Mouse (Mus musculus) intestine, embryonic 15.5 days (tissue): ENCODE measurements at regions not wholly inside any gene's neighbourhood (a gene's known extent, or its start where the extent isn't known, plus 50 kb on each side); places are given as distances from the start of the nearest gene placed in this dataset.
A peak's percentile ranks its signal among the peaks of the same experiment; 100 is the strongest.

ENCODE experiments used
- ATAC-seq: fragments of 200-750 bp; cut with Nextera tagmentation; 2 replicates; pipeline ENCODE4 v1.8.0; 2017; ENCODE audit warnings: moderate TSS enrichment, moderate library complexity
- H3K27ac ChIP-seq: fragments of 300-500 bp; sonication (generic); 2 replicates; pipeline ENCODE4 v1.5.1; 2015; ENCODE audit warnings: mild to moderate bottlenecking, inconsistent platforms
- H3K27me3 ChIP-seq: fragments of 300-500 bp; sonication (generic); replicated peaks from 2 replicates; pipeline ENCODE4 v1.6.1; 2015; ENCODE audit warnings: inconsistent platforms
- H3K36me3 ChIP-seq: fragments of 300-500 bp; sonication (generic); 2 replicates; pipeline ENCODE4 v1.6.1; 2015; ENCODE audit warnings: inconsistent platforms
- H3K4me1 ChIP-seq: fragments of 300-500 bp; sonication (generic); replicated peaks from 2 replicates; pipeline ENCODE4 v1.6.1; 2015; ENCODE audit warnings: inconsistent platforms
- H3K4me2 ChIP-seq: fragments of 300-500 bp; sonication (generic); replicated peaks from 2 replicates; pipeline ENCODE4 v1.6.1; 2015; ENCODE audit warnings: mild to moderate bottlenecking, inconsistent platforms
- H3K4me3 ChIP-seq: fragments of 300-500 bp; sonication (generic); replicated peaks from 2 replicates; pipeline ENCODE4 v1.5.1; 2015; ENCODE audit warnings: inconsistent platforms
- H3K9ac ChIP-seq: fragments of 300-500 bp; sonication (generic); 2 replicates; pipeline ENCODE4 v1.6.1; 2015; ENCODE audit warnings: inconsistent platforms
- H3K9me3 ChIP-seq: fragments of 300-500 bp; sonication (generic); 2 replicates; pipeline ENCODE4 v1.6.1; 2016; ENCODE audit warnings: inconsistent platforms
- WGBS: fragments of 180-500 bp; shearing (Covaris S2); methylation state at CpG from one replicate; pipeline ENCODE4 v1.1.7; 2015; 5-methylcytosine and 5-hydroxymethylcytosine counted together

DNA sequence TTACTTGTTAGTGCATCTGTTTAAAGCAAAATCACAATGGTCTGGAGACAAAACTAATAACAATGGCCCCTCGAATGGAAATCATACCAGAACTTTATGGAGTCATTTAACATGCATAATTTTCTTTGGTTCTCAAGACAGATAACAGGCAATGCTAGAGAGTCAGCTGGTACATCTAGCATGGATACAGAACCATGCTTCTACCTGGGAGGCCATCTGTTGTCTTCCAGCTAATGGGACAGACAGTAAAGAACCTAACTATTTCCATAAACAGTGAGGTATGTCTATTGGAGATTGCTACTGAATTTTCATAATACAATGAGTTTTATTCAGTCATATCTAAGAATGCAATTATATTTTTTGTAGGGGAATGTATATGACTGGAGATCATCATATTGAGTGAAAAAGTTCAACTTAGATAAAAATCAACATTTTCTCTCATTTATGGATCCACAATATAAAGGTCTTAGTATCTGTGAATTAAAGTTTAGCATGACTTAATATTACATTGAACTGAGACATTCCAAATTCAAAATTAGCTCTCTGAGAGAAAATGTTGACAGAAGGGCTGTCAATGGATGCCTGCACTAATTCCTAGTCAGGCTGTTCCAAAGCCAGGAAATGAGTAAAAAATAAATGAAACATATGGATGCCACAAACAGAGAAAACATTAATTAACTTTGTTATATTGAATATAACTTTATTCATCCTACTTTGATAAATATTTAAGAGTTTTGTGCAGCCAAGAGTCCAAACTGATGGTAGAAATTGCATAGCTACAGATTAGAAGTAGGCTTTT, 500.3 kb upstream of the Syt1 start:
- ATAC-seq = no peak
- Histone ChIP-seq H3K4me2 (no peak overlapping the region), H3K9me3 (no peaks in the 10 kb centered on the region), H3K27me3 (no peaks in the 10 kb centered on the region), H3K36me3 (no peaks in the 10 kb centered on the region), H3K27ac (no peak overlapping the region), H3K4me1 (no peaks in the 10 kb centered on the region), H3K9ac (no peak overlapping the region), H3K4me3 (no peak overlapping the region)
- 51% methylated on average over 1 of the region's 1 CpGs for WGBS

DNA sequence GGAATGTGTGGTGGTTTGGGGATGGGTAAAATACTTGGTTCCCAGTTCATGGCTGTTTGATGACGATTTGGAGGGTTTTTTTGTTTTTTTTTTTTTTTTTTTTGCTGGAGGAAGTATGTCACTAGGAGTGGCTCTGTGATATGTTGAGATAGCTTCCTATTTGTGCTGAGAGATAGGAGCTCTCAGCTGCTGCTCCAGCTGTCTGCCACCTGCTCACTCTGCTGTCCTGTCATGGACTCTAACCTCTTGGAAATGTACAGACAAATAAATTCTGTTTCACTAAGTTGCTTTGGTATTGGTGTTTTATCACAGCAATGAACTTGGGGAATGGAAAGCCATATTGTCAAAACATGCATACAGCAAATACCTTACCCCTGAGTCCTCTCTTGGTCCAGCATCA, 497.8 kb upstream of the Syt1 start:
- 50% methylated on average over 1 of the region's 1 CpGs for WGBS
- Histone ChIP-seq H3K9me3 (no peaks in the 10 kb centered on the region), H3K4me1 (no peaks in the 10 kb centered on the region), H3K9ac (no peak overlapping the region), H3K4me2 (no peak overlapping the region), H3K36me3 (no peaks in the 10 kb centered on the region), H3K27me3 (no peaks in the 10 kb centered on the region), H3K4me3 (no peak overlapping the region), H3K27ac (no peak overlapping the region)
- ATAC-seq = no peak

DNA sequence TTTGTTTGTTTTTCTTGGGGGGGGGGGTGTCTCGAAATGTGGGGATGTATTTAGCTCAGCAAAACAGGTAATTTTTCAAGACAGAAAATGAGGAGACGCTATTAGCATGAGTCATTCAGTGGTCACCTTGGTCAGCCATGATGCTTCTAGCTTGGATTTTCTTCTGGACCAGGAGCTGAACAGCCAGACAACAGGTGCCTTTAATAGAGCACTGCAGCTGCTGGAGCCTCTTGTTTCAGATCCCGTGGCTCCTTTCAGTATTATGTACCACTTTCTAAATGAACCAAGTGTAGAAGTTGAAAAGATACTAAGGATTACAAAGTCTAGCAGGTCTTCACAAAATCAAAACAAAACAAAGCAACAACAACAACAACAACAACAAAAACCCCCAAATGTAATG, 496.4 kb upstream of the Syt1 start:
- WGBS = 81% methylated on average over 3 of the region's 3 CpGs
- no peak for ATAC-seq
- no peaks in the 10 kb centered on the region for H3K36me3 ChIP-seq
- no peaks in the 10 kb centered on the region for H3K9me3 ChIP-seq
- H3K27me3 ChIP-seq = no peaks in the 10 kb centered on the region
- H3K9ac ChIP-seq = no peak overlapping the region
- H3K4me1 ChIP-seq = no peaks in the 10 kb centered on the region
- no peak overlapping the region for H3K4me2 ChIP-seq
- no peak overlapping the region for H3K27ac ChIP-seq
- H3K4me3 ChIP-seq = no peak overlapping the region

DNA sequence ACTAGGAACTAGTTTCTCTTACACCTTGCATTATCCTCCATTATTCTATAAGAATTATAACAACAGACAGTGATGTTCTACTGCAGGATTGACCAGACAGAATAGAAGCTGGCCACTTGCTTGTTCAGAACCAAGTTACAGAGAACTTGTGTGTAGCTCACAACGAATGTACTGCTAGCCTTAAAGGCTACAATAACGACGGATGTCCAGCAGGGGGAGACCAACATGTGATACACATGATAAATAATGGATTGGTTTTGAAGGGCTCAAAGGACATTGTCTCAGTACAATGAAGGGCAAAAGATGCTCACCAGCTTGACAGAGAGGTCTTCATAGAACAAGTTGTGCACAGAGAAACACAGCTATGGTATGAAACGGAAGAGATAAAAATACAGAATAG, 493.9 kb upstream of the Syt1 start:
- WGBS = 57% methylated on average over 4 of the region's 4 CpGs
- H3K4me3 ChIP-seq = no peak overlapping the region
- H3K27me3 ChIP-seq = no peaks in the 10 kb centered on the region
- no peak overlapping the region for H3K4me2 ChIP-seq
- no peaks in the 10 kb centered on the region for H3K9me3 ChIP-seq
- ATAC-seq = no peak
- no peaks in the 10 kb centered on the region for H3K36me3 ChIP-seq
- H3K4me1 ChIP-seq = no peaks in the 10 kb centered on the region
- no peak overlapping the region for H3K27ac ChIP-seq
- no peak overlapping the region for H3K9ac ChIP-seq

DNA sequence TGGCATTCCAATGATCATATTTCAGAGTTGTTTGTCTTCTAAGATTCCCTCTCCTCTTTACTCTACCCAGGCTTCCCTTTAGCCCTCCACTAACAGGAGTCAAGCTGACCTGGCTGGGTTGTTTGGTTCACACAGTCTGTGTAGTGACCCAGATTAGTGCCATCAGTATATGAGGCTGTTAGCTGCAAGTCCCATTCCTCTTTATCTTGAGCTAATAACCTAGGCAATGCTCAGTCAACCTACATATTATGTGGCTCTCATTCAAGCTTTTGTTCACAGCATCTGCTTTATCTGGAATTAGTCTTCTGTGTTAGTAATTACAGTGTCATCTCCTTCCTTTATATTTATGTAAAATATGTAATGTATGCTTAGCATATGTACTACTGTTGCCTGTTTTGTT, 490.1 kb upstream of the Syt1 start:
- no peaks in the 10 kb centered on the region for H3K9me3 ChIP-seq
- no peak overlapping the region for H3K4me2 ChIP-seq
- H3K4me1 ChIP-seq = no peaks in the 10 kb centered on the region
- H3K9ac ChIP-seq = no peak overlapping the region
- no peak overlapping the region for H3K27ac ChIP-seq
- H3K36me3 ChIP-seq = no peaks in the 10 kb centered on the region
- H3K4me3 ChIP-seq = no peak overlapping the region
- no peak for ATAC-seq
- H3K27me3 ChIP-seq = no peaks in the 10 kb centered on the region

DNA sequence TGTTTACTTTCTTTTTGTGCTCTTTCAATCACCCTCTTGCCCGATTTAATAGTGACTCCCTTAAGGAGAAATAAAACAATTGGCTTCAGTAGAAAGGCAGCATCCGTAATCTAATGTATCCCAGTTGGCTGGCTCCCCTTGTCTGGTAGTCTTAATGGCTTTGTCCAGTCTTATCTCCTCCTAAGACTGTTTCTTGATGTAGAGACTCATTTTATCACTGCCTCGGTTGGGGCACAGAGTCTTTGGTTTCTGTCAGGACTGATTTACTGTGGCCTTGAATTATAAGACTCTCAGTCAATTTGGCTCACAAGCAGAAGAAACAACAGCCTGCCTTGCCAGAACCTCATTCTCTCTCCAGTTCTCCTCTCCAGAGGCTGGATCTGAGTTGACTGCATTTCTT, 487.5 kb upstream of the Syt1 start:
- ATAC-seq = no peak
- Histone ChIP-seq H3K4me1 (no peaks in the 10 kb centered on the region), H3K27me3 (no peaks in the 10 kb centered on the region), H3K4me3 (no peak overlapping the region), H3K9ac (no peak overlapping the region), H3K9me3 (no peaks in the 10 kb centered on the region), H3K27ac (no peak overlapping the region), H3K36me3 (no peaks in the 10 kb centered on the region), H3K4me2 (no peak overlapping the region)
- WGBS = 46% methylated on average over 3 of the region's 3 CpGs

DNA sequence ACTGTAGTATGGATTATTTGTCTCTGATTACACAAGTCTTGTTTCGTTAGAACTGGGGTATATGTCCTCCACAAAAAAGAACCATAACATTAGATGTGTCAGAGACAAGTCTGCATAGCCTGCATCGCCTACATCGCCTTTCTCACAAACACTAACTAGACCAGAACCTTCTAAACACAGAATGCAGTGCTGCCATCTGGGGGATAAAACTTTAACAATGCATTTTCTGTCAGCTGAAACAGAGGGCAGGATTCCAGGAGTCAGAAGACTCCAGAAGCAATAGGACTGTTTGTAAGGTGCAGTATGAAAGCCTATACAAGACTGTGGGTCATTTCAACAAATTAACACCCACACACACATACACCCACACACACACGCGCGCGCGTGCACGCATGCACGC, 485.4 kb upstream of the Syt1 start:
- no peaks in the 10 kb centered on the region for H3K9me3 ChIP-seq
- no peak overlapping the region for H3K4me3 ChIP-seq
- H3K4me2 ChIP-seq = no peak overlapping the region
- no peak overlapping the region for H3K9ac ChIP-seq
- no peaks in the 10 kb centered on the region for H3K36me3 ChIP-seq
- 84% methylated on average over 10 of the region's 10 CpGs for WGBS
- no peaks in the 10 kb centered on the region for H3K27me3 ChIP-seq
- no peaks in the 10 kb centered on the region for H3K4me1 ChIP-seq
- no peak for ATAC-seq
- H3K27ac ChIP-seq = no peak overlapping the region

DNA sequence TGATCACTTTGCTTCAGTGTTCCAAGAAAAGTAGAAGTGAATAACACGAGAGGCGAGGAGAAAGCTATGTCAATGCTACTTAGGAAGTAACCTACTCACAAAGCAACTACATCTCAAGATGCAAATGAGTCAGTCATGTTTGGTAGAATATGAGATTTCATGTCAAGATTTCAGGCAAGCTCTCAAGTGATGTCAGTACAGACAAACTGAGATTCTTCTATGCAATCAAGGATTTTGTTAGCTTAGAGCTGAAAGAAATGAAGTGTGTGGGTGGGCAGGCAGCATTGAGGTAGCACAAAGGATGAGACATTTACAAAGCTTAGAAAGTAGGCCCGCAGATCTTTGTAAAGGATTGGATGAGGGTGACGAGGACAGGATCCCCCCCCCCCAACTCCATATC, 480.0 kb upstream of the Syt1 start:
- H3K4me1 ChIP-seq = no peaks in the 10 kb centered on the region
- 88% methylated on average over 4 of the region's 4 CpGs for WGBS

DNA sequence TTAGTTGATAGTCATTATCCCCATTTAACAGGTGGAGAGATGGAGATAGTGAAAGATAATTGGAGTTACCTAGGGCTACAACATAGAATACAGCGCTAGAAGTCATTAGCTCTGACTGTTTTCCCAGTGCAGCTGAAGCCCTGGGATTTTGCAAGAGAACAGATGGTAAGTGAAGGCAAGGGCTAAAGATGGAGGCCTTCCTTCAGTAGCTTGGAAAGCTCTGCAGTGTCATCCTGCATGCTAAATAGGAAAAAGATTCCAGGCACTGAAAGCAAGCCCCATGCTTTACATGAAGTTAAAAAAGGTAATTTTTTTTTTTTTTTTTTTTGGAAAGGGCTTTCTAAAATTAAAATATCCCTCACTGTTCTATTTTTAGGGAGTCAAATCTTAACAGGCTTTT, 477.2 kb upstream of the Syt1 start:
- Histone ChIP-seq H3K9me3 (no peaks in the 10 kb centered on the region), H3K4me1 (no peaks in the 10 kb centered on the region), H3K9ac (no peak overlapping the region), H3K36me3 (no peaks in the 10 kb centered on the region), H3K27ac (no peak overlapping the region), H3K27me3 (no peaks in the 10 kb centered on the region), H3K4me2 (no peak overlapping the region), H3K4me3 (no peak overlapping the region)
- no peak for ATAC-seq
- 91% methylated on average over 1 of the region's 1 CpGs for WGBS

More for the DNA sequence above, 480.0 kb upstream of the Syt1 start:
- Histone ChIP-seq H3K36me3 (no peaks in the 10 kb centered on the region), H3K9me3 (no peaks in the 10 kb centered on the region), H3K27me3 (no peaks in the 10 kb centered on the region), H3K27ac (no peak overlapping the region), H3K9ac (no peak overlapping the region), H3K4me3 (no peak overlapping the region), H3K4me2 (no peak overlapping the region)
- no peak for ATAC-seq

DNA sequence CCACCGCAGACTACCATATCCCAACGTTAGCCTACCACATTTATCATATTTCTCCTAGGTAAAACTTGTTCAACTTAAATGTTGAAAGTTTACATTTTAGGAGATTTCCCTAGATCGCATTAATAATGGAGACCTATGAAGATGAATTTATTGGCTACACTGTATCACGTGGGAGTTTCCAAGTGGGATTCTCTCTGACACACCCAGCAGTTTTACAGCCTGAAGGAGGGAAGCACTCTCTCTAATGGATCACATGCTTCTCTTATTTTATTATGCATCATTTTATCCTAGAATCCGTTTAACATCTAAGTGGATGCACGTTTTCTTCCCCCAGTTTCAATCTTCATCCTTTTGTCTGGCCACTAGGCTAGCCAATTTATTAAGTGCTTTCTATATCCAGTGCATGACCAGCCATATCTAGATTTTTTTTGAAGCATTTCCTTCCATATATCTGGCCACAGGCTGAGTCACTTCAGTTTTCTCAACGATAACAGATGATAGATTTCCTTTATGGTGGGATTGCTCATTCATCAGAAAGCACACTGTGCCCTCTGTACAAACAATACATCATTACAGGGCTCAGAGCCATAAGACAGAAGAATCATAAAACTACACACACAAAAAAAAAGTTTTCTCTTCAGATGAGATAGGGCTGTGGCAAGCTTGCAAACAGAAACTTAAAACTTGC, 476.3 kb upstream of the Syt1 start:
- Histone ChIP-seq H3K27me3 (no peaks in the 10 kb centered on the region), H3K4me1 (no peaks in the 10 kb centered on the region), H3K27ac (no peak overlapping the region), H3K9ac (no peak overlapping the region), H3K4me3 (no peak overlapping the region), H3K9me3 (no peaks in the 10 kb centered on the region), H3K4me2 (no peak overlapping the region), H3K36me3 (no peaks in the 10 kb centered on the region)
- peak; percentile 85 for ATAC-seq
- 63% methylated on average over 7 of the region's 7 CpGs for WGBS

DNA sequence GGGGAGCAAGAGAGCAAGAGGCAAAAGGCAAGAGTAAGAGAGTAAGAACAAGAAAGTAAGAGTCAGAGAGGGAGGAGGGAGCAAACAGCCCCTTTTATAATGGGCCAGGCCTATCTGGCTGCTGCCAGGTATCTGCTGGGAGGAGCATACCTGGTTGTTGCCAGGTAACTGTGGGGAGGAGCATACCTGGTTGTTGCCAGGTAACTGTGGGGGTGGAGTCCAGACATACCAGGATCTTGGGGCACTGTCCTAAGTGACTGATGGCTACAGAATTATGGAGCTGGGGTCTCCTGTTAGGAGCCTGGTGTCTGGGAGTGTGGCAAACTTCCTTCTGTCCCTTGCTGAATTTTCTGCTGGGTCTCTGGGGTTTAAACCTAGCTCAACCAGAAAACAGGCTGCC, 469.8 kb upstream of the Syt1 start:
- H3K4me2 ChIP-seq = no peak overlapping the region
- ATAC-seq = peak; percentile 59
- no peak overlapping the region for H3K9ac ChIP-seq
- no peak overlapping the region for H3K27ac ChIP-seq
- no peaks in the 10 kb centered on the region for H3K27me3 ChIP-seq
- no peaks in the 10 kb centered on the region for H3K9me3 ChIP-seq
- H3K4me3 ChIP-seq = no peak overlapping the region
- H3K4me1 ChIP-seq = no peaks in the 10 kb centered on the region
- H3K36me3 ChIP-seq = no peaks in the 10 kb centered on the region

DNA sequence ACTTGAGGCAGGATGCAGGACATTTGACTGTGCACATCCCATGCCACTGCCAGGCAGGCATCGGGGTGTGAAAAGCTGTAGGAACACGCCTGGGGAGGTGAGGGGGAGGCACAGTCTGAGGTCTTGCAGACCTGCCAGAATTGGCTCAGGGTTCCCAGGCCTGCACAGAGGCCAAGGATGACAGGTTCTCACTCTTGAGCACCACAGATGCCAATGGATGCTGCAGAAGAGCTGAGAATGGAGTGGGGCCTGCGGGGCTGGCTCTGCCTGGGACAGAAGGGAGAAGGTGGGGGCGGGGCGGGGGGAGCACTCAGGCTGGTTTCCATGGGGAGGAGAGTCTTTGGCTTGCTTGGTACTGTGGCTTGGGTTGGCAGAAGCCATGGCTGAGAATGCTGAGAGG, 469.2 kb upstream of the Syt1 start:
- H3K4me3 ChIP-seq = no peak overlapping the region
- no peaks in the 10 kb centered on the region for H3K36me3 ChIP-seq
- H3K9me3 ChIP-seq = no peaks in the 10 kb centered on the region
- H3K4me2 ChIP-seq = no peak overlapping the region
- no peak overlapping the region for H3K9ac ChIP-seq
- H3K27me3 ChIP-seq = no peaks in the 10 kb centered on the region
- H3K4me1 ChIP-seq = no peaks in the 10 kb centered on the region
- no peak for ATAC-seq
- 79% methylated on average over 5 of the region's 5 CpGs for WGBS
- H3K27ac ChIP-seq = no peak overlapping the region

DNA sequence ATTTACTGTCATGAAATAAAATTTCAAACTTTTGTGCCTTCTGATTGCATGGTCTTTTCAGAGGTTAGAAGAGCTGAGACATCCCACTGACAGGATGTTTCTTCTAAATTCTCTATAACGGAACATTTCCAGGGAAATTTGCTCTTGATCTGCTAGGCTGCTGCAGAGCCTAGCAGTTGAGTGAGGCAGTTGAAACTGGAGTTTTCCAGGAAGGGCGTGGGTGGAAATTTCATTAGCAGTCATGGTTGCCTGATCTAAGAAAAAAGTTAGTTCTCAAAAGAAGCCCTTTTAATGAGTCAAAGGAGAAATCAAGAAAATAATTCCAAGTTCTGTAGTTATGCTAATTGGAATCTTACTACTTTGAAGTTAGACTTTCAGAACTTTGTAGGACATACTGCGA, 455.7 kb upstream of the Syt1 start:
- Histone ChIP-seq H3K4me2 (no peak overlapping the region), H3K9ac (no peak overlapping the region), H3K4me3 (no peak overlapping the region), H3K36me3 (no peaks in the 10 kb centered on the region), H3K27me3 (no peaks in the 10 kb centered on the region), H3K4me1 (no peaks in the 10 kb centered on the region), H3K9me3 (no peaks in the 10 kb centered on the region), H3K27ac (no peak overlapping the region)
- 79% methylated on average over 3 of the region's 3 CpGs for WGBS
- no peak for ATAC-seq
